Mouse (Mus musculus) spleen, postnatal 10 days (tissue): ENCODE results near the gene Ttc23l.
A peak's percentile ranks its signal among the peaks of the same experiment; 100 is the strongest.
"Not testable (repeated sequence)": the region's sequence is repeated elsewhere in the genome, so short reads cannot be mapped to it uniquely, and the experiment has no call there.

ENCODE experiments used
- DNase-seq, 2 experiments: peaks; one replicate each; pipeline ENCODE4 v3.0.0; 2021 to 2022; ENCODE audit warnings: low spot score in 2 of 2

Gene Ttc23l

GRCm38 (mm10) chr15:10558465-10558864, at the start of gene Ttc23l:
TSS of gene Ttc23l (minus strand) at chr15:10558668.
- DNase-seq = no peak

- no peak for DNase-seq
These were observed 40.9 kb upstream of the Ttc23l start for GRCm38 (mm10) chr15:10599413-10599812.

GRCm38 (mm10) chr15:10598259-10599225, 40.1 kb upstream of the Ttc23l start:
- DNase-seq = no peak

- DNase-seq = no peak
These were observed 38.4 kb upstream of the Ttc23l start for GRCm38 (mm10) chr15:10596871-10597270.

GRCm38 (mm10) chr15:10595408-10595807, 36.9 kb upstream of the Ttc23l start:
- no peak for DNase-seq

GRCm38 (mm10) chr15:10594910-10595309, 36.4 kb upstream of the Ttc23l start:
- no peak for DNase-seq

GRCm38 (mm10) chr15:10593094-10593493, 34.6 kb upstream of the Ttc23l start:
- no peak for DNase-seq

DNA sequence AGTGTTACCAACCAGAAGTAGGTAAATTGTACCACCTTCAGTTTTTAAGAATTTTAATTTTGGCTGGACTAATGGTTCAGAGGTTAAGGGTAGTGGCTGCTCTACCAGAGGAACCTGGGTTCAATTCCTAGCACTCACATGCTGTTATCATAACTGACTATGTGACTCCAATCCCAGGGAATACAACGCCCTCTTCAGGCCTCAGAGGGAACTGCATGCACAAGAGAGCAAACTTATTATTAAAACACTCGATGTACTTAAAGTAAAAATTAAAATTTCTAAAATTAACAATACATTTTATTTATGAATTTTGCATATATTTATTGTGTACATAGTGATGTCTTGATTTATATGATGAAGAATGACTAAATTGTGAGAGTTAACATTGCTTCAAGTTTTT, 28.1 kb upstream of the Ttc23l start:
- no peak for DNase-seq

GRCm38 (mm10) chr15:10584359-10585187, 26.1 kb upstream of the Ttc23l start:
- DNase-seq = no peak

DNA sequence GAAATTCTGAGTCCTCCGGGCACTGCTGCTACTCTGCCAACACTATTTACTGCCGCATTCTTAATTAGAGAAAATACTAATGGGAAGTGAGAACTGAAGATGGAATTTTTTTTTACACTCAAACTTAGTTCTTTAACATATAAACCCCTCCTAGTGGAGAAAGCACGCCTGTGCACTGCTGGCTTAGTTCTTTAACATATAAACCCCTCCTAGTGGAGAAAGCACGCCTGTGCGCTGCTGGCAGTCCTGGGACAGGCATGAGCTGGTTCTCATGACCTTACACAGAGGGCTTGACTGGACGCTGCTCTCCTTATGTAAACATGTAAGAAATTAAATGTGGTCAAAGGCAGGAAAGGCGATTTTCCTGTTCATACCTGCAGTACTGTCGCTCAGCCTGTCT, 24.9 kb upstream of the Ttc23l start:
- DNase-seq = peak; percentile 10 to 70

- no peak for DNase-seq
These were observed 20.7 kb upstream of the Ttc23l start for GRCm38 (mm10) chr15:10579159-10579558.

- DNase-seq = no peak
These were observed 8.0 kb upstream of the Ttc23l start for GRCm38 (mm10) chr15:10566486-10566885.

- no peak for DNase-seq
These were observed 5.7 kb upstream of the Ttc23l start for GRCm38 (mm10) chr15:10564201-10564600.

DNA sequence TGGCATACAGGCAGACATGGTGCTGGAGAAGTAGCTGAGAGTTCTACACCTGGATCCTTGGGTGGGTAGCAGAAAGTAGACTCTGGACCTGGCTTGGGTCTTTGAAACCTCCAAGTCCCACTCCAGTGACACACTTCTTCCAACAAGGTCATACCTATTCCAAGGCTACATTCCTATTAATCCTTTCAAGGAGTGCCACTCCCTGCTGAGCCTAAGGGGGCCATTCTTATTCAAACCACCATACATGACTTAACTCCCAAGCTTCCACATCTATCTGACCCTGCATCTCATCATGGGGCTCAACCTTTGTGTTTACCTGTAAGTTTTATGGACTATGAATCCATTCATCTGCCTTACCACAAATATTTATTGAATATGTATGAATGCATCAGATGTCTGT, 3.8 kb upstream of the Ttc23l start:
- DNase-seq = no peak

DNA sequence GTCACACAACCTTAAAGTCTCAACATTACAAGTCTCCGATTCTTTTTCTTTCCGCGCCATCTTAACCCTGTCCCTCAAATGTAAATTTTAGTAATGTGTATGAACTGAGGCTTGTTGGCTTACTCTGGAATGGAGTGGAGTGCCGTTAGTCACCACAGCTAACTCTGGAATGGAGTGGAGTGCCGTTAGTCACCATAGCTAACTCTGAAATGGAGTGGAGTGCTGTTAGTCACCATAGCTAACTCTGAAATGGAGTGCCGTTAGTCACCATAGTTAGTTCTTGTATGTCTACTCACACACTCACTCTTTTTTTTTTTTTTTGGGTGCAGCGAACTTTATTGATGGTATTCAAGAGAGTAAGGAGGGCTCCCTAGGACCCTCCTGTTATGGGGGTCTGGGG, 1.5 kb upstream of the Ttc23l start:
- DNase-seq = no peak

- no peak for DNase-seq
These were observed 4.1 kb downstream of the Ttc23l start for GRCm38 (mm10) chr15:10554336-10554735.

GRCm38 (mm10) chr15:10540271-10541088, 18.0 kb downstream of the Ttc23l start:
- no peak for DNase-seq

- no peak for DNase-seq
These were observed 22.5 kb downstream of the Ttc23l start for GRCm38 (mm10) chr15:10535969-10536368.

DNA sequence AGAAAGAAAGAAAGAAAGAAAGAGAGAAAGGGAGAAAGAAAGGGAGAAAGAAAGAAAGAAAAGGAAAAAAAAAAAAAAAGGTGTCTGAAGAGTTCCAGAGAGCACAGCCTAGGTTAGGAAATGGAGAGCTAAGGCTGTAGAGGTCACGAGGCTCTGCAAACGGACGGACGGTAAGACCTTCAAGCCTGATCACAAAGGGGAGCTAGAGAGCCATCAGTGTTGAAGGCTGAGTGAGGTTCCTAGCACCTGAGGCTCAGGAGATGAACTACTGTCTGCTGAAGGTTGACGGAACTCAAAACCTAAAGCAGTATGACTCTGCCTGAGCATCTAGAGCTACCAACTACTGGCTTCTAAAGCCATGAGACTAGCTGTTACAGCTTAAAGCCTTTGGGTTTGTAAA, 23.9 kb downstream of the Ttc23l start:
- no peak for DNase-seq

- not testable (repeated sequence) for DNase-seq
These were observed 25.1 kb downstream of the Ttc23l start for GRCm38 (mm10) chr15:10533361-10533760.

- no peak for DNase-seq
These were observed 27.1 kb downstream of the Ttc23l start for GRCm38 (mm10) chr15:10531352-10531751.

DNA sequence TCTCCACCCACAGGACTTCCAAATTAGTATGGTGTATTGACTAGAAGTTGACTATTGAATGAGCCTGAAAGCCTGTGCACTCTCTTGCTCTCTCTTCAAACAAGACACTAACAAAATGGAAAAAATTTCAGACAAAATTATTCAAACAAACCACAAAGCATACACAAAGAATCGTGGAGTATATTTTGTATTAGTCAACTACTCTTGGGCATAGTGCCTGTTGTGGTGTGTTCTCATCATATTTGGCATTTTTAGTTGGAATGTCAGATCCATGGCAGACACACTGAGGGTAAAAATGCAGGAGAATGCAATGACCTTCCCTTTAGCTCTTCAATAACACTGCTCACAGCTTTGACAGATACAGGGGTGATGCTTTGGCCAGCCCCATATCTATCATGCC, 32.6 kb downstream of the Ttc23l start:
- DNase-seq = no peak
